Mouse (Mus musculus) left cerebral cortex, postnatal 14 days (tissue): ENCODE measurements around the gene Cnmd. TPM values are rescaled to one million over a fixed set of nuclear protein-coding genes. Genes with fewer than 3 reads are reported as not detected.

Experiments
- DNase-seq, 2 experiments: peaks; one replicate each; pipeline ENCODE4 v3.0.0; 2021 to 2022; ENCODE audit warnings: low spot score in 2 of 2, mixed read lengths in 1 of 2
- intact Hi-C: fragments of 180-260 bp; cut with DNase I; formaldehyde crosslinking; loops from one replicate; pipeline ENCODE4 v1.15.1; 2025
- total RNA-seq, 2 experiments: library from RNA; stranded (reverse); gene quantifications; 2 replicates each; pipeline ENCODE4 v1.2.3; 2021

Cnmd gene
- total RNA-seq, 2 experiments from 2014 or later = 1.1 to 1.2 TPM

DNA sequence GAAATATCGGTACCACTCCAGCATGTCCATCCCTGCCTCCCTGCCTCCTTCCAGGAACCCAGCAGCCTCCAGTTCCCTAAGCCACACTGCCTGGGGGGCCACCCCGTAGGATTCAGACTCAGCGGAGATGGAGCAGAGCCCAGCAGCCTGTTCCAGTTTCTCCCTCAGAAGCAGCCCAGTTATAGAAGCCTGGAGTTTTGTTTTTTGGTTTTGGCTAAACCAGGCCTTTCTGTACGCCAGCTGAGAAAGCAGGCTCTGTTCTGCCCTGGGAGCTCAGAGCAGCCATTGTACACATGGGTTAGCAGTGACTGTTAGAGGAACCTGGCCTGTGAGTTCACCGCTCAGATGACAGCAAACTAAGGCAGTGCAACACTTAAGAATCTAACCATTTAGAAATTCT, 3.7 kb downstream of the Cnmd start:
- peak; percentile 52 to 54 for DNase-seq
- intact Hi-C loops = loop anchor here (10.0 kb wide), 1 partner anchor 107 kb away; no protein-coding TSS in a partner anchor

GRCm38 (mm10) chr14:79652654-79653053, 9.3 kb downstream of the Cnmd start:
- no peak for DNase-seq
- intact Hi-C loops = loop anchor here (10.0 kb wide), 1 partner anchor 112 kb away; no protein-coding TSS in a partner anchor

DNA sequence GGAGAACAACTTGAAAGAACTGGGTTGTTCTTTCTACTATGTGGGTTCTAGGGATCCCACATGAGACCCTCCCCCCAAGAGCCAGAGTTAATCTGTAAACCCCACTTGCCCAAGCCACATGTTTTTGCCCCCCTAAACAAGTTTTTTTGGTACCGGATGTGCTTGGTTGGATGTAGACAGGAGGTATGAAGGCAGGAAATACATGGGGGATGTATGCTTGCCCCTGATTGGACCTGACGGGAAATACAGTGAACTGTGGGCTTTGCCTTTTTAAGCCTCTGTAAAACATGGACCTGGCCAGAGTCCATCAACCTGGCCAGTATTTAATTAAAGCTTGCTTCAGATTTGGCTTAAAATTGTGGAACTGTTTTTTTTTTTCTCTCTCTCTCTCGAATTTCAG, 12.3 kb downstream of the Cnmd start:
- intact Hi-C loops = loop anchor here (10.0 kb wide), 1 partner anchor 115 kb away; no protein-coding TSS in a partner anchor
- DNase-seq = no peak

DNA sequence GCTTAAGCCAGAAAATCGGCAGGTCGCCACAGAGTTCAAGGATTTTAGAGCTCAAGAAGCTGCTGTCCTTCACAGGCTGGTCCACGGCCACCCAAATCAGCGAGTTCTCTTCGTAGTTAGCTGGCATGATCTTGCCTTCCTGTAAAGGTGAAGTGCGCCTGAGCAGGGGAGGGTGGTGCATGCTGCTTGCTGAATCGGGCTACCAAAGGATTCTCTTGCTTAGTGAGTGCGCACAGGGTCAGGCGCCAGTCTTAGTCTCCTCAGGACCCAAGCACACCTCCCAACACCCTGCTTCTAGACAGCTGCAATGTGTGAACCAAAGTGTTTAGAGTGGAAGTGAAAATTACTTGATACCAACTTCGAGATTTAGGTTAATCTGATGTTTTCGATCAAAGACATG, 16.6 kb downstream of the Cnmd start:
- intact Hi-C loops = no loop called here
- DNase-seq = no peak

DNA sequence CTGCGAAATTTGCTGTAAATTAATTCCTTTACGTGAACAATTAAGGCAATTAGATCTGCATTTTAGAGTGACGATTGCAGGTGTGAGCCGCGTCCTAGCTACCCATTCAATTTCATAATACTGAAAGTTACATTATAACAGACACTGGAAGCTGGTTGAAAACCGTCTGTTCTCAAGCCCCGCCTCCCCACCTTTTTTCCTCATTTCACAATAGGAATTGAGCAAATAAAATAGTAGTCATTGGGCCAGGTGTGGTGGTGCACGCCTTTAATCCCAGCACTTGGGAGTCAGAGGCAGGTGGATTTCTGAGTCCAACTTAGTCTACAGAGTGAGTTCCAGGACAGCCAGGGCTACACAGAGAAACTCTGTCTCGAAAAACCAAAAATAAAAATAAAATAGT, 19.9 kb downstream of the Cnmd start:
- DNase-seq = no peak

DNA sequence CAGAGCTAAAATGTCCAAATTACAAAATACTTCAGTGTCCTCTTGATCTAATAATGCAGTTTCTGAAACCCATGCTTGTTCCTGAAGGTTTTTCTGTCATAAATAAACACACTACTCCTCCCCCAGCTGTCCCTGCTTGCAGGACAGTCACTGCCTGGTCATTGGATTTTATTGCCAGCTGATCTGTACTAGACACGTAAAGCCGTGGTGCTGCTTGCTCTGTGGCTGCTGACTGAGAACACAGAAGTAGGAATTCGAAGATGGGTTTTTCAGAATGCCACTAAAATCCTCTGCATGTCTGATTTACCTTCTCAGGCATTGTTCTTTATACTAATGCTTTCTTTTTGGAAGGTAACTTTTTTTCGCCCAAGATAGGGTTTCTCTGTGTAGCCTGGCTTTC, 25.2 kb downstream of the Cnmd start:
- intact Hi-C loops = no loop called here
- DNase-seq = no peak

More for the DNA sequence above, 19.9 kb downstream of the Cnmd start:
- intact Hi-C loops = no loop called here

- DNase-seq = no peak
- intact Hi-C loops = no loop called here
Measured at GRCm38 (mm10) chr14:79633196-79633595, 28.8 kb downstream of the Cnmd start.

GRCm38 (mm10) chr14:79632330-79632729, 29.6 kb downstream of the Cnmd start:
- intact Hi-C loops = no loop called here
- no peak for DNase-seq

- intact Hi-C loops = no loop called here
- DNase-seq = no peak
Measured at GRCm38 (mm10) chr14:79621143-79621542, 40.8 kb downstream of the Cnmd start.

- DNase-seq = no peak
- intact Hi-C loops = loop anchor here (2.0 to 5.0 kb wide), 2 partner anchors 41 to 117 kb away; no protein-coding TSS in a partner anchor
Measured at GRCm38 (mm10) chr14:79619802-79620201, 42.2 kb downstream of the Cnmd start.

GRCm38 (mm10) chr14:79617121-79617828, 44.7 kb downstream of the Cnmd start:
- intact Hi-C loops = loop anchor here (2.0 to 5.0 kb wide), 2 partner anchors 120 to 596 kb away; no protein-coding TSS in a partner anchor
- peak; percentile 45 to 78 for DNase-seq

DNA sequence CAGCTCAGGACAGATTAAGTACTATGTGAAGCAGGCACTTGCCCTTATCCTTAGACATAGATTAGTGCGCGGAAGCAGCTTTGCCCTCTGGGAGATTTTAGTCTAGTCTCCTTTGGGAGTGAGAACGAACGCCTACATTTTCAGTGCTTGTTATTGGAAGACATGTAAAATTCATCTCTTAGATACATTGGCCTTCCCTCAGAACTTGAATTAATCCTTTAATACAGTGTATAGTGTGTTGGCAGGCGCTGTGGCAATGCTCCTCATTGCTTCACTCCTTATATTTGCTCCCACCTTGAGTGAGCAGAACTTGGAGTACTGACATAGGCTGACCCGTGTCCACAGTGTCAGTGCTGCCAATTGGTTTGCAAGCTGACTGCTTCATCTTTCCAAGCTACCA, 53.7 kb downstream of the Cnmd start:
- no peak for DNase-seq
- intact Hi-C loops = no loop called here

- no peak for DNase-seq
Measured at GRCm38 (mm10) chr14:79607352-79607751, 54.6 kb downstream of the Cnmd start.

GRCm38 (mm10) chr14:79606867-79607266, 55.1 kb downstream of the Cnmd start:
- intact Hi-C loops = no loop called here
- DNase-seq = peak; percentile 32 to 52

More at GRCm38 (mm10) chr14:79607352-79607751, 54.6 kb downstream of the Cnmd start:
- intact Hi-C loops = no loop called here

DNA sequence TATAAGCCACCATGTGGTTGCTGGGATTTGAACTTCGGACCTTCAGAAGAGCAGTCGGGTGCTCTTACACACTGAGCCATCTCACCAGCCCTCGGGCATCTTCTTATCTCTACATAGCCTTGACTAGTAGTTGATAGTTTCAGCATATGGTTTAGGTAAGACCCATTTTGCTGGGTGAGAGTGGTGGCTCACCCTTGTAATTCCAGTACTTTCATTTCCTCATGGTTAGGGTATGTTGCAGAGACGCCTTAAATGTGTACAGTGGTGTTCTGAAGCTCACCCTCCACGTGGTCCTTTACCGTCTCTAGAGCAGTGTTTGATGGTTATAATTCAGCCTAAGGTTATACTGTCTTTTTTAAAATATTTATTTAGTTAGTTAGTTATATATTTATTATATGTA, 55.6 kb downstream of the Cnmd start:
- DNase-seq = no peak

GRCm38 (mm10) chr14:79605881-79606280, 56.1 kb downstream of the Cnmd start:
- intact Hi-C loops = no loop called here
- DNase-seq = no peak

More for the DNA sequence above, 55.6 kb downstream of the Cnmd start:
- intact Hi-C loops = no loop called here

DNA sequence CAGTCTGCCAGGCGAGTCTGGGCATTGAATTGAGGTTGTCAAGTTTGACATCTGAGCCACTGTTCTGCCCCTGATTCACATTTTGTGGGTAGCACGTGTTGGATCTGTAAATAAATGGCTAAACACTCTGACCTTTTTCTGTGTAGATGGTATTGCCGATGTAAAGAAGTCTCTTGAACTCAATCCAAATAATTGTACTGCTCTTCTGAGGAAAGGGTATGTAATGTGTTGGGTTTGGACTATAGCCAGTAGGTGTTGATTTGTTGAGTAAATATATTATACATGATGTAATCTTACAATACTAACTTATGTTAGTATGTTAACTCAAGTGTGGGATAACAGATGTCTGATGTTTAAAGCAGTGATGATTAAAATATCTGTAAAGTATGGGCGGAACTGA, 65.4 kb downstream of the Cnmd start:
- no peak for DNase-seq
- intact Hi-C loops = no loop called here

DNA sequence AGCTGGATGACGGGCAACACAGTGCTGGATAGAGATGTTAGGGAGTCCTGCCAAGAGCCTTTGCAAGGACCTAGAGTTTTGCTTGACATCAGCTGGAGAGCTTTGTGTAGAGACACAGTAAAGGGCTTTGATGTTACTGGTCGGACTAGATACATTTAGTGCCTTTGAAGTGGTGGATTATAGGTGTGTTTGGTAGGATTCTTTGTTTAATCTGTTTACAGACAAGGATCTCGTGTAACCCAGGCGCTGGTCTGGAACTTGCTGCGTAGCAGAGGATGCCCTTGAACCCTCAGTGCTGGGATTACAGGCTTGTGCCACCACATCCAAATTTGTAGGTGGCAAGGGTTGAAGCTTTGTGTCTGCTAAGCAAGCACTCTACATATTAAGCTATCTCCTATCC, 67.9 kb downstream of the Cnmd start:
- DNase-seq = no peak
- intact Hi-C loops = no loop called here

- no peak for DNase-seq
- intact Hi-C loops = no loop called here
Measured at GRCm38 (mm10) chr14:79591611-79592010, 70.4 kb downstream of the Cnmd start.

GRCm38 (mm10) chr14:79590916-79591315, 71.1 kb downstream of the Cnmd start:
- no peak for DNase-seq
- intact Hi-C loops = no loop called here

DNA sequence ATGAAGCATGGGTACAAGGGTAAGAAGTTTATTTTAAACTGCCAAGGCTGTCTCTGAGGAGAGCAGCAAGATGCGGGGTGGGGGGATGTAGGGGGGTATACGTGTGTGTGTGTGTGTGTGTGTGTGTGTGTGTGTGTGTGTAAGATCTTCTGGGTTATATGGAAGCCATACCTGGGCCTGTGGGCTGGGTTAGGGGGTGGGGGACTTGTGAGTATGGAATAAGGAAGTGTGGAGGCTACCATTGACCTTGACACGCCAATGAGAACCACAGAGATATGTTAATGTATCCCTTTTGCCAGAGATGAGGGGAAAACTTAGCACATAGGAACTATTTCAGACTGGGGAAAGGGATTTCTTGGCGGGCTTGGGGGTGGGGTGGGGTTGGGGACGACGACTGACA, 72.6 kb downstream of the Cnmd start:
- DNase-seq = no peak
- intact Hi-C loops = no loop called here
